Mouse (Mus musculus) CH12.LX (cell line): ENCODE data around the gene Ccdc81. TPM values are rescaled to one million over a fixed set of nuclear protein-coding genes. Genes with fewer than 3 reads are reported as not detected.

Experiments
- DNase-seq: peaks from one replicate; pipeline ENCODE4 v3.0.0-alpha.2; 2013; ENCODE audit errors: extremely low read depth
- H3K27ac ChIP-seq: 2 replicates; pipeline ENCODE4 v1.5.1; 2012; ENCODE audit warnings: low read depth, mild to moderate bottlenecking, control low read depth, moderate library complexity; ENCODE audit not compliant: insufficient read depth
- H3K27me3 ChIP-seq: replicated peaks from 2 replicates; pipeline ENCODE3; 2012; ENCODE audit warnings: inconsistent platforms
- H3K36me3 ChIP-seq, 2 experiments: replicated peaks in 1 of 2; 2 replicates each; pipeline versions ENCODE3 to v1.6.1; 2012; ENCODE audit warnings: inconsistent platforms in 1 of 2, low read length in 1 of 2, mild to moderate bottlenecking in 1 of 2, mixed read lengths in 1 of 2, moderate library complexity in 1 of 2; ENCODE audit not compliant: control insufficient read depth in 1 of 2, insufficient read depth in 1 of 2
- H3K4me1 ChIP-seq, 2 experiments: 2 replicates each; pipeline ENCODE4 v1.6.1; 2012; ENCODE audit warnings: inconsistent platforms in 1 of 2, moderate library complexity in 1 of 2; ENCODE audit not compliant: insufficient read depth in 2 of 2, control insufficient read depth in 1 of 2
- H3K4me2 ChIP-seq: 2 replicates; pipeline ENCODE4 v1.6.1; 2012; ENCODE audit warnings: low read depth, mild to moderate bottlenecking, control low read depth; ENCODE audit not compliant: poor library complexity, insufficient read depth, severe bottlenecking
- H3K4me3 ChIP-seq, 3 experiments: fragments of 150-350 bp in 1 of 3; sonication (generic) in 1 of 3; replicated peaks in 1 of 3; 2 replicates each; pipeline versions ENCODE3 to v1.5.1; 2011 to 2012; ENCODE audit warnings: low read depth in 2 of 3, low read length in 2 of 3, mild to moderate bottlenecking in 2 of 3, moderate library complexity in 2 of 3, control low read depth in 1 of 3, improper control_type of control experiment in 1 of 3, inconsistent platforms in 1 of 3, mixed read lengths in 1 of 3; ENCODE audit not compliant: poor library complexity in 1 of 3
- H3K79me2 ChIP-seq: replicated peaks from 2 replicates; pipeline ENCODE4 v1.6.1; 2012; ENCODE audit warnings: mild to moderate bottlenecking, moderate library complexity; ENCODE audit not compliant: control insufficient read depth, poor library complexity, insufficient read depth, severe bottlenecking; ENCODE audit errors: extremely low read depth
- H3K9ac ChIP-seq: 2 replicates; pipeline ENCODE4 v1.6.1; 2012; ENCODE audit warnings: low read depth, mild to moderate bottlenecking, control low read depth, moderate library complexity; ENCODE audit not compliant: insufficient read depth
- H3K9me3 ChIP-seq: replicated peaks from 2 replicates; pipeline ENCODE3; 2012; ENCODE audit warnings: low read length, inconsistent platforms, mixed read lengths
- BHLHE40 ChIP-seq: IDR thresholded peaks from 2 replicates; pipeline ENCODE4 v1.6.1; 2011; ENCODE audit warnings: mild to moderate bottlenecking, low read depth, low read length, improper control_type of control experiment
- CTCF ChIP-seq, 2 experiments: IDR thresholded peaks in 1 of 2; conservative IDR thresholded peaks in 1 of 2; 2 replicates each; pipeline ENCODE4 v1.5.1; 2011 to 2012; ENCODE audit warnings: low read depth in 2 of 2, low read length in 2 of 2, improper control_type of control experiment in 1 of 2, inconsistent platforms in 1 of 2, mild to moderate bottlenecking in 1 of 2, moderate library complexity in 1 of 2
- ELF1 ChIP-seq: IDR thresholded peaks from 2 replicates; pipeline ENCODE4 v1.6.1; 2014; ENCODE audit warnings: low read depth, mild to moderate bottlenecking, inconsistent platforms, low read length, improper control_type of control experiment
- ETS1 ChIP-seq: conservative IDR thresholded peaks from 2 replicates; pipeline ENCODE4 v1.6.1; 2012; ENCODE audit warnings: low read depth, mild to moderate bottlenecking, inconsistent platforms, low read length, improper control_type of control experiment, moderate library complexity
- GABPA ChIP-seq: IDR thresholded peaks from 2 replicates; pipeline ENCODE4 v1.6.1; 2012; ENCODE audit warnings: low read depth, low read length, improper control_type of control experiment, inconsistent platforms; ENCODE audit not compliant: insufficient replicate concordance
- HCFC1 ChIP-seq: IDR thresholded peaks from 2 replicates; pipeline ENCODE4 v1.6.1; 2012; ENCODE audit warnings: low read depth, mild to moderate bottlenecking, inconsistent platforms, low read length, improper control_type of control experiment
- IRF4 ChIP-seq: IDR thresholded peaks from 2 replicates; pipeline ENCODE4 v1.6.1; 2014; ENCODE audit warnings: low read depth, mild to moderate bottlenecking, inconsistent platforms, low read length, improper control_type of control experiment
- MAFK ChIP-seq: IDR thresholded peaks from 2 replicates; pipeline ENCODE4 v1.6.1; 2011; ENCODE audit warnings: low read length, improper control_type of control experiment; ENCODE audit not compliant: insufficient replicate concordance
- MAX ChIP-seq: IDR thresholded peaks from 2 replicates; pipeline ENCODE4 v1.6.1; 2011; ENCODE audit warnings: low read length, improper control_type of control experiment
- MXI1 ChIP-seq: IDR thresholded peaks from 2 replicates; pipeline ENCODE4 v1.6.1; 2011; ENCODE audit warnings: mild to moderate bottlenecking, low read depth, low read length, improper control_type of control experiment
- NRF1 ChIP-seq: IDR thresholded peaks from 2 replicates; pipeline ENCODE4 v1.6.1; 2014; ENCODE audit warnings: low read depth, mild to moderate bottlenecking, inconsistent platforms, low read length, improper control_type of control experiment, moderate library complexity
- RAD21 ChIP-seq: IDR thresholded peaks from 2 replicates; pipeline ENCODE4 v1.6.1; 2011; ENCODE audit warnings: low read depth, mild to moderate bottlenecking, low read length, improper control_type of control experiment, moderate library complexity
- SIN3A ChIP-seq: IDR thresholded peaks from 2 replicates; pipeline ENCODE4 v1.6.1; 2012; ENCODE audit warnings: low read length, improper control_type of control experiment, inconsistent platforms
- SMC3 ChIP-seq: IDR thresholded peaks from 2 replicates; pipeline ENCODE4 v1.6.1; 2011; ENCODE audit warnings: low read depth, low read length, improper control_type of control experiment
- TCF12 ChIP-seq: IDR thresholded peaks from 2 replicates; pipeline ENCODE4 v1.6.1; 2014; ENCODE audit warnings: low read depth, mild to moderate bottlenecking, inconsistent platforms, low read length, improper control_type of control experiment
- ZC3H11A ChIP-seq: IDR thresholded peaks from 2 replicates; pipeline ENCODE4 v1.6.1; 2012; ENCODE audit warnings: low read depth, mild to moderate bottlenecking, inconsistent platforms, low read length, improper control_type of control experiment
- dilution Hi-C: fragments of 300-500 bp; cut with MboI; formaldehyde crosslinking; loops from 2 replicates; pipeline ENCODE4 v1.14.3; 2020; ENCODE audit warnings: low sequenced_read_pairs; ENCODE audit not compliant: extremely low pct_unique_long_range_greater_than_20kb, extremely low pct_ligation_motif_present
- in situ Hi-C: fragments of 300-500 bp; cut with MboI; formaldehyde crosslinking; loops from 3 replicates; pipeline ENCODE4 v1.14.3; 2019; ENCODE audit warnings: low sequenced_read_pairs, low pct_ligation_motif_present, low pct_unique_long_range_greater_than_20kb, mixed read lengths
- polyA plus RNA-seq: library from polyadenylated mRNA; unstranded; fragments of >175 nt; gene quantifications from 2 replicates; pipeline ENCODE4 v1.2.1, GENCODE M21; 2012; ENCODE audit warnings: low read depth; ENCODE audit not compliant: insufficient read length
- total RNA-seq, 2 experiments: library from RNA; depleted of rRNA; stranded (reverse); fragments of 300-350 nt in 1 of 2; fragments of >200 nt in 1 of 2; gene quantifications; 2 replicates each; pipeline ENCODE4 v1.2.3; 2012 to 2014

The Ccdc81 gene
- total and polyA plus RNA-seq, 3 experiments: not detected

- Histone ChIP-seq H3K9me3 (no peaks in the 10 kb centered on the region), H3K4me1 (no peaks in the 10 kb centered on the region), H3K4me3 (no peak overlapping the region), H3K27ac (no peak overlapping the region), H3K79me2 (no peaks in the 10 kb centered on the region), H3K36me3 (no peaks in the 10 kb centered on the region), H3K9ac (no peak overlapping the region), H3K4me2 (no peak overlapping the region), H3K27me3 (no peaks in the 10 kb centered on the region)
- DNase-seq: peak; percentile 73
- in situ Hi-C loops: no loop called here
- TF ChIP-seq TCF12 (no peak), IRF4 (0 out of 2 replicates have a peak, but pooled peaks have one; percentile 8), MAFK (no peak), RAD21 (peak; percentile 55), GABPA (no peak), SIN3A (no peak), CTCF (conservative IDR thresholded peaks at IDR 0.05 in 1 of 2, IDR thresholded peaks at IDR 0.05 in 1 of 2; ENCODE audit: low read depth in 2 of 2, low read length in 2 of 2) (peak; percentile 87 to 96), BHLHE40 (no peak), ETS1 (no peak), HCFC1 (no peak), NRF1 (no peak), ZC3H11A (no peak), MAX (no peak), SMC3 (peak; percentile 74)
- TF ChIP-seq, all 38 proteins: peak for 4
- dilution Hi-C loops: no loop called here
These were observed 4.5 kb upstream of the Ccdc81 start for GRCm38 (mm10) chr7:89907950-89908349.

GRCm38 (mm10) chr7:89903007-89903406, 422 bp downstream of the Ccdc81 start:
- no peaks in the 10 kb centered on the region for H3K4me1 ChIP-seq
- TF ChIP-seq IRF4 (no peak), MAFK (no peak), MXI1 (no peak), ELF1 (no peak)
- no peaks in the 10 kb centered on the region for H3K27me3 ChIP-seq
- no peak overlapping the region for H3K27ac ChIP-seq
- H3K36me3 ChIP-seq: no peaks in the 10 kb centered on the region
- H3K9ac ChIP-seq: no peak overlapping the region
- DNase-seq: no peak
- H3K79me2 ChIP-seq: no peaks in the 10 kb centered on the region
- H3K9me3 ChIP-seq: no peaks in the 10 kb centered on the region
- no peak overlapping the region for H3K4me3 ChIP-seq
- H3K4me2 ChIP-seq: no peak overlapping the region
- dilution Hi-C loops (no loop called here), in situ Hi-C loops (no loop called here)
